Mouse (Mus musculus) testis, adult 2 months (tissue): Measurements from ENCODE around the gene Cdc42bpg. TPM values are rescaled to one million over a fixed set of nuclear protein-coding genes. Genes with fewer than 3 reads are reported as not detected.
A peak's percentile ranks its signal among the peaks of the same experiment; 100 is the strongest.

Experiments used
- H3K27ac ChIP-seq: fragments of 200-500 bp; 2 replicates; pipeline ENCODE4 v1.5.1; 2012; ENCODE audit warnings: low read depth, low read length; ENCODE audit not compliant: control insufficient read depth, insufficient read depth
- H3K27me3 ChIP-seq: fragments of 200-500 bp; 2 replicates; pipeline ENCODE4 v1.6.1; 2012; ENCODE audit warnings: mild to moderate bottlenecking, low read length, moderate library complexity; ENCODE audit not compliant: control insufficient read depth, insufficient read depth
- H3K36me3 ChIP-seq: fragments of 200-500 bp; 2 replicates; pipeline ENCODE4 v1.6.1; 2012; ENCODE audit warnings: mild to moderate bottlenecking, low read length; ENCODE audit not compliant: control insufficient read depth, insufficient read depth
- H3K4me1 ChIP-seq: fragments of 200-500 bp; 2 replicates; pipeline ENCODE4 v1.6.1; 2012; ENCODE audit warnings: low read length; ENCODE audit not compliant: control insufficient read depth, insufficient read depth
- H3K4me3 ChIP-seq: fragments of 200-500 bp; 2 replicates; pipeline ENCODE4 v1.5.1; 2012; ENCODE audit warnings: low read depth, mild to moderate bottlenecking, low read length, moderate library complexity, mixed read lengths; ENCODE audit not compliant: control insufficient read depth
- CTCF ChIP-seq: fragments of 200-500 bp; IDR thresholded peaks from 2 replicates; pipeline ENCODE4 v1.5.1; 2012; ENCODE audit warnings: low read depth, mild to moderate bottlenecking, inconsistent platforms, low read length, moderate library complexity; ENCODE audit not compliant: control insufficient read depth, insufficient read depth, insufficient replicate concordance
- POLR2A ChIP-seq: fragments of 200-500 bp; IDR thresholded peaks from 2 replicates; pipeline ENCODE4 v1.6.1; 2012; ENCODE audit warnings: low read depth, mild to moderate bottlenecking, inconsistent platforms, low read length, moderate library complexity; ENCODE audit not compliant: control insufficient read depth
- polyA plus RNA-seq: library from polyadenylated mRNA; depleted of rRNA; stranded (reverse); fragments of >200 nt; gene quantifications from 2 replicates; pipeline ENCODE4 v1.2.3, GENCODE M21; 2012; rRNA removed

Gene Cdc42bpg
- polyA plus RNA-seq: 5.3 and 5.4 TPM in 2 replicates

GRCm38 (mm10) chr19:6306137-6306551, at the start of gene Cdc42bpg:
Gene Cdc42bpg, plus strand, starts transcription at chr19:6306456.
- peak within 1 kb of the TSS; percentile 88 for H3K27ac ChIP-seq
- no peaks in the 10 kb centered on the region for H3K36me3 ChIP-seq
- H3K27me3 ChIP-seq: no peaks in the 10 kb centered on the region
- H3K4me3 ChIP-seq: peak within 1 kb of the TSS; percentile 89
- peaks cover 9% of the 10 kb centered on the region for H3K4me1 ChIP-seq
- TF ChIP-seq POLR2A: 0 out of 2 replicates have a peak, but pooled peaks have one; percentile 54
- TF ChIP-seq CTCF: no peak

DNA sequence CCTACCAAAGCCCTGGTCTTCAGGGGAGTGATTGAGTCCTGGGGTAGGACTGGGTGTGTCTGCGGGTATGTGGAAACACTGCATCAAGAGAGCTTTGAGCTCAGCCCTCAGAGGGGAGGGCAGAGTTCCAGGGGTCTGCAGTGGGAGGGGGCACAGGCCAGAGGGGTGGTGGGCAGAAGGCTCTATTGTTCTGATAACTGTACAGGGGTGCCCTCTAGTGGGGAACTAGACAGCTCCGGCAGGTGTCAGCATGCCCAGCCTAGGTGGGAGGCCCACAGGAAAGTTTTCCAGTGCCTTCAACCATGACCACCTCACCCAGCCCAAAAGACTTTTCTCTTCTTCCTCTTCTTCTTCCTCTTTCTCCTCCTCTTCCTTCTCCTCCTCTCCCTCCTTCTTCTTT, 45.8 kb upstream of the Cdc42bpg start:
- H3K36me3 ChIP-seq: peaks cover 4% of the 10 kb centered on the region
- TF ChIP-seq POLR2A (no peak), CTCF (no peak; the same call in 1 of the 2 replicates)
- no peak overlapping the region for H3K27ac ChIP-seq
- no peaks in the 10 kb centered on the region for H3K27me3 ChIP-seq
- no peak overlapping the region for H3K4me3 ChIP-seq
- H3K4me1 ChIP-seq: no peaks in the 10 kb centered on the region

GRCm38 (mm10) chr19:6260946-6261345, 45.3 kb upstream of the Cdc42bpg start:
- no peak overlapping the region for H3K4me3 ChIP-seq
- TF ChIP-seq CTCF (peak; percentile 51; the same call in 1 of the 2 replicates), POLR2A (no peak)
- peaks cover 4% of the 10 kb centered on the region for H3K36me3 ChIP-seq
- no peaks in the 10 kb centered on the region for H3K27me3 ChIP-seq
- no peak overlapping the region for H3K27ac ChIP-seq
- no peaks in the 10 kb centered on the region for H3K4me1 ChIP-seq

DNA sequence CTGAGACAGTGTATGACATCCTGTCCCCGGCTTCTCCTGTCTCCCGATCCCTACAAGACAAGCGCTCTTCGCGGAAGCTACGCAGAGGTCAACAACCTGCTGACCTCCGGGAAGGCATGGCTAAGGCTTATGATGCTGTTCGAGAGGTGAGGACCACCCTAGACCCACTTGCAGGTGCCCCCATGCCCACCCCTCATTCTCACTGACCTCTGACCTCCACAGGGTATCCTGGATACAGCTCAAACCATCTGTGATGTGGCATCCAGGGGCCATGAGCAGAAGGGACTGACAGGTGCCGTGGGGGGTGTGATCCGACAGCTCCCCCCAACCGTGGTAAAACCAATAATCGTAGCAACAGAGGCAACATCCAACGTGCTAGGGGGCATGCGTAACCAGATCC, 44.9 kb upstream of the Cdc42bpg start:
- Histone ChIP-seq H3K4me1 (no peaks in the 10 kb centered on the region), H3K27me3 (no peaks in the 10 kb centered on the region), H3K36me3 (peaks cover 2% of the 10 kb centered on the region; the same call in 1 of the 2 replicates), H3K27ac (no peak overlapping the region), H3K4me3 (no peak overlapping the region)
- TF ChIP-seq POLR2A (no peak), CTCF (no peak)

DNA sequence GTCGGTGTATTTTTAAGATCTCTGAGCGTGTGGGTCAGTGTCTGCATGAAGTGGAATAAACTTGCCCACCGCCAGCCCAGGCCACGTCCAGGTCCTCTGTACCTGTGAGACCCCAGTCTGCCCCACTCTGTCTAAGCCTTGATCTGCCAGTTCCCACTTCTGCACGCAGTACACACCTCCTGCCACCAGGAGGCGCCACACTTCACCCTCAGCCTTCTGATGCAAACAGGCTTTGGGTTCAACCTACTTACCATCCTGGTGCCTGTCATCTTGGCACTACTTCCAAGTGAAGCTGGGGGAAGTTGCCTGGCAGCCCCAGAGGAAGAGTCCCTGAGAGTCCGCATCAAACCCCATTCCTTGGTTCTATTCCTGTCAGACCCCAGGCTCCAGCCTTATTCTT, 44.0 kb upstream of the Cdc42bpg start:
- Histone ChIP-seq H3K27me3 (no peaks in the 10 kb centered on the region), H3K27ac (no peak overlapping the region), H3K4me3 (no peak overlapping the region), H3K4me1 (no peaks in the 10 kb centered on the region), H3K36me3 (no peaks in the 10 kb centered on the region; the same call in 1 of the 2 replicates)
- TF ChIP-seq CTCF: peak; percentile 99
- no peak for TF ChIP-seq POLR2A

- Histone ChIP-seq H3K4me3 (no peak overlapping the region), H3K4me1 (no peaks in the 10 kb centered on the region), H3K36me3 (no peaks in the 10 kb centered on the region; the same call in 1 of the 2 replicates), H3K27me3 (no peaks in the 10 kb centered on the region), H3K27ac (no peak overlapping the region)
- no peak for TF ChIP-seq POLR2A
- no peak for TF ChIP-seq CTCF
These were observed 43.3 kb upstream of the Cdc42bpg start for GRCm38 (mm10) chr19:6262839-6263433.

DNA sequence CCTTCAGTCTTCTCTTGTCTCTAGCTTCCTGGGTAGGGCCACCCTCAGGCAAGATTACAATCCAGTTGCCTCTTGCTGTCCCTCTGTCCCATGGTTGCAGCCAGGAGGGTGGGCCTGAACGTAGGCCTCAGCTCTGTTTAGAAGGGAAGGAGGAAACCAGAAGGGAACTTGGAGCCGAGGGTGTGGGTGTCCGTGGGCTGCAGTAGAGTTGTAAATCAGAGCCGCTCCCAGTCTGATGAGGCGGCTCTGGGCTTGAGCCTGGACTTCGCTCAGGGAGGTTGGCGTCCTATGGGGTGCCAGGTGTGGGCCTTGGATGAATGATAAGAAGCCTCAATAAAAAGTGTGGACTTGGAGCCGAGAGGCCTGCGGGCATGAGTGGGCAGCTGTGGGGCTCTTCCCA, 42.1 kb upstream of the Cdc42bpg start:
- H3K4me3 ChIP-seq: no peak overlapping the region
- H3K27ac ChIP-seq: no peak overlapping the region
- no peak for TF ChIP-seq CTCF
- TF ChIP-seq POLR2A: no peak
- no peaks in the 10 kb centered on the region for H3K4me1 ChIP-seq
- no peaks in the 10 kb centered on the region; the same call in 1 of the 2 replicates for H3K36me3 ChIP-seq
- no peaks in the 10 kb centered on the region for H3K27me3 ChIP-seq
